Mouse (Mus musculus) neural tube, postnatal 0 days (tissue): ENCODE data around the gene Arhgef10l. TPM values are rescaled to one million over a fixed set of nuclear protein-coding genes. Genes with fewer than 3 reads are reported as not detected.

Experiments used
- microRNA-seq: library from miRNA; unstranded; fragments of <30 nt; microRNA quantifications from one replicate; pipeline ENCODE4, GENCODE M21; 2016
- polyA plus RNA-seq: library from polyadenylated mRNA; unstranded; fragments of >200 nt; fragmentation: Nextera tagmentation; extraction: Ambion mirVana; gene quantifications from 2 replicates; pipeline ENCODE4 v1.2.1, GENCODE M21; 2015

Gene Arhgef10l
- 20.1 and 20.2 TPM in 2 replicates for polyA plus RNA-seq

GRCm38 (mm10) chr4:140665760-140666159, at the start of gene Arhgef10l:
Arhgef10l (minus strand) TSS chr4:140666012.

GRCm38 (mm10) chr4:140700269-140701018, 34.6 kb upstream of the Arhgef10l start, which contains the start of gene Rcc2:
Rcc2 (plus strand) TSS chr4:140700541.

Small RNA genes lying within 50 kb of the gene (microRNA-seq; reads per million reads assigned to microRNA genes)
- gene Gm23045 = not detected

Other genes starting within 250 kb of the Arhgef10l start
- gene Rcc2, start 34.5 kb upstream of the Arhgef10l start, polyA plus RNA-seq = 14.6 and 17.5 TPM in 2 replicates
- gene Padi6, start 76.6 kb upstream of the Arhgef10l start, polyA plus RNA-seq = 0.10 and 0.13 TPM in 2 replicates
- 0.08 TPM in 1 of 2 replicates, not detected in the other for gene Padi4, start 108.2 kb upstream of the Arhgef10l start, polyA plus RNA-seq
- gene Padi3, start 144.6 kb upstream of the Arhgef10l start, polyA plus RNA-seq = 0.14 TPM in 1 of 2 replicates, not detected in the other
- gene Padi1, start 179.8 kb upstream of the Arhgef10l start, polyA plus RNA-seq = 0.11 TPM in 1 of 2 replicates, not detected in the other
- 3.7 and 3.8 TPM in 2 replicates for gene Padi2, start 240.3 kb upstream of the Arhgef10l start, polyA plus RNA-seq